Mouse (Mus musculus) kidney, adult 2 months (tissue): ENCODE measurements around the gene Mboat7. TPM values are rescaled to one million over a fixed set of nuclear protein-coding genes. Genes with fewer than 3 reads are reported as not detected.

Experiments
- DNase-seq: peaks from one replicate; pipeline ENCODE4 v3.0.0; 2021
- H3K27ac ChIP-seq: fragments of 200-500 bp; 2 replicates; pipeline ENCODE4 v1.5.1; 2012; ENCODE audit warnings: low read depth, low read length, control low read depth, inconsistent platforms; ENCODE audit not compliant: insufficient read depth
- H3K27me3 ChIP-seq: fragments of 200-500 bp; replicated peaks from 2 replicates; pipeline ENCODE4 v1.6.1; 2012; ENCODE audit warnings: mild to moderate bottlenecking, moderate library complexity, low read length, inconsistent platforms; ENCODE audit not compliant: control insufficient read depth, insufficient read depth
- H3K36me3 ChIP-seq: fragments of 200-500 bp; 2 replicates; pipeline ENCODE4 v1.6.1; 2012; ENCODE audit warnings: mild to moderate bottlenecking, moderate library complexity, low read length, inconsistent platforms; ENCODE audit not compliant: control insufficient read depth, insufficient read depth
- H3K4me1 ChIP-seq: fragments of 200-500 bp; 2 replicates; pipeline ENCODE4 v1.6.1; 2011; ENCODE audit warnings: low read length; ENCODE audit not compliant: control insufficient read depth, insufficient read depth
- H3K4me3 ChIP-seq: fragments of 200-500 bp; 2 replicates; pipeline ENCODE4 v1.5.1; 2011; ENCODE audit warnings: mild to moderate bottlenecking, low read depth, low read length, control low read depth; ENCODE audit not compliant: insufficient read depth
- CTCF ChIP-seq: fragments of 200-500 bp; conservative IDR thresholded peaks from 2 replicates; pipeline ENCODE4 v1.5.1; 2011; ENCODE audit warnings: low read depth, mild to moderate bottlenecking, control low read depth, low read length, moderate library complexity, mixed read lengths; ENCODE audit not compliant: insufficient read depth, insufficient read length
- POLR2A ChIP-seq: fragments of 200-500 bp; IDR thresholded peaks from one replicate; pipeline ENCODE4 v1.6.1; 2011; ENCODE audit warnings: low read depth, low read length, control low read depth
- WGBS: fragments of 180-500 bp; shearing (Covaris S2); methylation state at CpG from one replicate; pipeline ENCODE4 v1.1.7; 2018; 5-methylcytosine and 5-hydroxymethylcytosine counted together
- polyA plus RNA-seq: library from polyadenylated mRNA; depleted of rRNA; stranded (reverse); fragments of >200 nt; gene quantifications from 2 replicates; pipeline ENCODE4 v1.2.3, GENCODE M21; 2012

Mboat7 gene
- polyA plus RNA-seq, 1 experiment: 56.2 TPM

- 87% methylated on average over 31 of the region's 31 CpGs for WGBS
- DNase-seq: no peak
- no peak overlapping the region for H3K27ac ChIP-seq
Observed at GRCm38 (mm10) chr7:3685400-3686187, 7.7 kb downstream of the Mboat7 start.

GRCm38 (mm10) chr7:3684698-3685097 lies 8.6 kb downstream of the Mboat7 start:
- TF ChIP-seq POLR2A (no peak), CTCF (no peak)
- 91% methylated on average over 8 of the region's 8 CpGs for WGBS
- no peak for DNase-seq
- H3K4me3 ChIP-seq: no peak overlapping the region
- H3K36me3 ChIP-seq: peaks cover 2% of the 10 kb centered on the region; the same call in 1 of the 2 replicates
- H3K27ac ChIP-seq: no peak overlapping the region
- H3K4me1 ChIP-seq: no peaks in the 10 kb centered on the region
- H3K27me3 ChIP-seq: no peaks in the 10 kb centered on the region

More at GRCm38 (mm10) chr7:3685400-3686187, 7.7 kb downstream of the Mboat7 start:
- no peaks in the 10 kb centered on the region for H3K27me3 ChIP-seq
- TF ChIP-seq POLR2A (no peak), CTCF (no peak)
- H3K4me1 ChIP-seq: no peaks in the 10 kb centered on the region
- no peak overlapping the region for H3K4me3 ChIP-seq
- H3K36me3 ChIP-seq: peaks cover 2% of the 10 kb centered on the region; the same call in 1 of the 2 replicates

GRCm38 (mm10) chr7:3683908-3684550 lies 9.3 kb downstream of the Mboat7 start:
- H3K27ac ChIP-seq: no peak overlapping the region
- peaks cover 2% of the 10 kb centered on the region; the same call in 1 of the 2 replicates for H3K36me3 ChIP-seq
- TF ChIP-seq POLR2A: no peak
- no peak for TF ChIP-seq CTCF
- no peaks in the 10 kb centered on the region for H3K4me1 ChIP-seq
- no peak for DNase-seq
- 88% methylated on average over 10 of the region's 10 CpGs for WGBS
- H3K4me3 ChIP-seq: no peak overlapping the region
- H3K27me3 ChIP-seq: no peaks in the 10 kb centered on the region

GRCm38 (mm10) chr7:3677342-3677741 lies 16.0 kb downstream of the Mboat7 start, which contains the start of gene Tmc4:
Gene Tmc4, minus strand, starts transcription at chr7:3677553.
- TF ChIP-seq CTCF: no peak; the same call in 1 of the 2 replicates
- TF ChIP-seq POLR2A: no peak
- no peaks in the 10 kb centered on the region for H3K36me3 ChIP-seq
- 46% methylated on average over 9 of the region's 9 CpGs for WGBS
- no peaks in the 10 kb centered on the region for H3K27me3 ChIP-seq
- no peaks in the 10 kb centered on the region for H3K4me1 ChIP-seq
- peak within 1 kb of the TSS; percentile 46 for H3K4me3 ChIP-seq
- DNase-seq: peak; percentile 69
- 0 out of 2 replicates have a peak within 1 kb of the TSS, but pooled peaks have one; percentile 52 for H3K27ac ChIP-seq

- DNase-seq: no peak
- Histone ChIP-seq H3K27ac (no peak overlapping the region), H3K36me3 (no peaks in the 10 kb centered on the region), H3K4me3 (no peak overlapping the region), H3K27me3 (no peaks in the 10 kb centered on the region), H3K4me1 (no peaks in the 10 kb centered on the region)
- TF ChIP-seq CTCF: no peak
- TF ChIP-seq POLR2A: no peak
- 85% methylated on average over 12 of the region's 12 CpGs for WGBS
Observed at GRCm38 (mm10) chr7:3676371-3676770, 17.0 kb downstream of the Mboat7 start.

GRCm38 (mm10) chr7:3675228-3675548 lies 18.1 kb downstream of the Mboat7 start:
- H3K27me3 ChIP-seq: no peaks in the 10 kb centered on the region
- WGBS: 80% methylated on average over 3 of the region's 3 CpGs
- DNase-seq: no peak
- no peaks in the 10 kb centered on the region for H3K36me3 ChIP-seq
- no peak overlapping the region for H3K27ac ChIP-seq
- TF ChIP-seq CTCF (no peak), POLR2A (no peak)
- no peak overlapping the region for H3K4me3 ChIP-seq
- H3K4me1 ChIP-seq: no peaks in the 10 kb centered on the region

- no peaks in the 10 kb centered on the region for H3K27me3 ChIP-seq
- peak; percentile 85 for DNase-seq
Observed at GRCm38 (mm10) chr7:3674507-3675227, 18.7 kb downstream of the Mboat7 start.

More at GRCm38 (mm10) chr7:3674507-3675227, 18.7 kb downstream of the Mboat7 start:
- H3K4me3 ChIP-seq: no peak overlapping the region
- H3K36me3 ChIP-seq: no peaks in the 10 kb centered on the region
- peak; percentile 93 for TF ChIP-seq CTCF
- no peak for TF ChIP-seq POLR2A
- 70% methylated on average over 10 of the region's 10 CpGs for WGBS
- H3K4me1 ChIP-seq: no peaks in the 10 kb centered on the region
- no peak overlapping the region for H3K27ac ChIP-seq
